Mouse (Mus musculus): ENCODE measurements around the gene Gm5141.
"Not testable (repeated sequence)": the region's sequence is repeated elsewhere in the genome, so short reads cannot be mapped to it uniquely, and the experiment has no call there.

- not testable (repeated sequence) for TF ChIP-seq POLR2A, EP300 (IDR thresholded peaks at IDR 0.05; ENCODE audit: insufficient read depth, low read depth, low read length)
- TF ChIP-seq CTCF (IDR thresholded peaks at IDR 0.05) = peak; percentile 65
These were observed 21.8 kb downstream of the Gm5141 start for GRCm38 (mm10) chr13:62763806-62764205.
